Mouse (Mus musculus): ENCODE data around the gene Zfp961. TPM values are rescaled to one million over a fixed set of nuclear protein-coding genes. Genes with fewer than 3 reads are reported as not detected.

The Zfp961 gene
- 6.4 and 7.1 TPM in 2 replicates for polyA plus RNA-seq (2012; rRNA removed)

DNA sequence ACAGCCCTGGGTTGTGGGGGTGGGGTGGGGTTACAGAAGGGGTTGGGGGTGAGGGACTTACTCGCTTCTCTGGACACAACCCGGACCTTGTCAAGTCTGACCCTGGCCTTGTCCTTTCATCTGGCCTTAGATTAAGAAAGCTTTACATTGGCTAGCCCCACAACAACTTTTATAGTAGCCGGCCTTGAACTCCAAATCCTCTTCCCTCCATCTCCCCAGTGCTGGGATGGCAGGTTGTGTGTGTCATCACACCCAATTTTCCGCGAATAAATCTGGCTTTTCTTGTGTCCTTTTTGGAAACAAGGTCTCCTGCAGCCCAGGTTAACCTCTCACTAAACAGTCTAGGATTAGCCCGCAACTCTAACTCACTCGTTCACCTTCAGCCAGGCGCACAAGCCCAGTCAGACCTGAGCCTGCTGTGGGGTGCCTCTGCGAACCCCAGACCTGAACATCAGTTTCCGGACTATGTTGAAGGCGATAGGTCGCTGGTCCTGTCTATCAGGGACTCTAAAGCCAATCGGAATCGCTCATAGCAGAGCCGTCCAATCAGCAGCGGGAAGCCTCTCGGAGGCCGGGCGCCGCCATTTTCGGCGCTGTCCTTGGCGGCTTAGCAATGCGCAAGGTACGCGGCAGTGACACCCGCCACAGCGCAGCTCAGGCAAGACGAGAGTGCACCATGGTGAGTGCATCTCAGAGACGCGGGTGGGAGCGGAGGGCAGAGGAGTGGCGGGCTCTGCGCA is at the start of gene Zfp961:
Zfp961 (plus strand) TSS at position 557 of the 740 bp plus-strand sequence.

DNA sequence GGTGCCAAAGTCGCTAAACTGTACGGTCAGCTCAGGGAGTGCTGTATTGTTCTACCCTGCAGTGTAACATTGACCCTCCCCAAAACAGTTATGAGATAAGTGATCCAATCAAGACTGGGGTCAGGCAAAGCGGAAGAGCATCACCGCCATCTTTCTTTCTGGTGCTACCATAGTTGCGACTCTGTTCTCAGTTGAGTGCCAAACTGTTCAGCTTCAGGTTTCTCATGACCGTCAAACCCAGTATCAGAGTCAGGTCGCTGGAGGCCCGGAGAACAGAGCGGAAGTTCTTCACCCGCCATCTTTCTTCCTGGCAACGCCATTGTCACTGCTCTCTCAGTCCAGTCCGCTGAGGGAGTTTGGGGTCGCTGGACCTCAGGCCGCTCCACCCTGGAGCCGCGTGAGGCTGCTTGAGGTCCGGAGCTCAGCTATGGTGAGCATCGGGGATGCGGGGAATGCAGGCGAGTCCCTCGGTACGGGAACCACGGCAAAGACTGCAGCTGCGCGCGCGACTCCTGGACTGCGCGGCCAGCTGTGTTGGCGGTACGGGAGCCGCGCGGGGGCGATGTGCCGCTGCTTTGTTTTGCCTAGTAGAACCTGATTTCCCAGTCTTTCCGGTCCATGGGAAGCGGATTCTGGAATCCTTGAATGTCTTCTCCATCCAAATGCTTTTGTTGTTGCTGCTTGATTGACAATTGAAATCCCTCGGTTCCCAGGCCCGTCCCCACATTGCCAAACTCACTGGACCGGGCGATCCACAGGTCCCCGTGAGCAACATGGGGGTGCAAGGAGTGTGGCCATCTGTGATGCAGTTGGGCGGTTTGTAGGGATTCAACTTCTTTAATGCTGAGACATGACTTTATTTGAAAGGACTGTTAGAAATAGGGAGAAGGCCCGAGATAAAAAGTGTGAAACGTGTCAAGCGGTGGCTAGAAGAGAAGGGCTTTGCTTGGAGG is 42.3 kb upstream of the Zfp961 start, which contains the start of the genes Zfp882 and Zfp617:
Zfp882 (plus strand) TSS at position 300 of the 953 bp plus-strand sequence.
Zfp617 (plus strand) TSS at position 327 of the 953 bp plus-strand sequence.

DNA sequence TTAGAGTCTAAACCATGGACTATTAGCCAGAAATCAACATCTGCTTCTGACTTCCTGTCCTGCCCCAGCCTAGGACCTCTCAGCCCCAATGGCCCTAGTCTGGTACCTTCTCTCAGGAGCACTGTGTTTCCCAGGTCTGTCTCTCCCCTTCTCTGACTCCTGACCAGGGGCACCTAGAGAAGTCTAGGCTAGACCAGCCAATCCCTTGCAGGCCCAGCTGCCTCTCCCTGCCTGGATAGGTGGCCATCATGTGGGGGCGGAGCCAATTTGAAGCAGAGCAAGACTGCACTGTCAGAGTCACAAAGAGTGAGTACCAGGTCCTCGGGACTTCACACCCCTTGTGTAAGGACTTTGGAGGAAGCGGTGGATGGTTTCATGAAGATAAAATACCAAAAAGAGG is 58.6 kb downstream of the Zfp961 start, which contains the start of gene Cyp4f18:
Cyp4f18 (minus strand) TSS at position 154 of the 400 bp plus-strand sequence.

DNA sequence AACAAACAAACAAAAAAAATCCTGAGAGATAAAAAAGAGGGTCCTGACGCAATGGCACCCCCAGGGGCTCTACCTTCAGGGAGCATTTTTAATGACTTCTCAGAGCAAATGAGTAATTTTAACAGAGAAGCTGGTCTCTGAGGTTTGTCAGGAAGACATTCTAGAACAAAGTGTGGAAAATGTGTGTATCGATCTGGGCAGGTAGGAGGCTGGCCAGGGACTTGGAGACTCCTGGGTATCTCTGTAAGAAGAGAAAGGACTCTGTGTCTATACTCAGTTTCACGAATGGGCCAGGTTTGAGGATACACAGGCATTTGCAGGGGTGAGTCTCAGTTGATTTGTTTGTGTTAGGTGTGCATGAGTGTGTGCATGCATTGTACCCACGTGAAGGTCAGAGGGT is 90.1 kb downstream of the Zfp961 start, which contains the start of gene Olfr372:
Olfr372 (plus strand) TSS at position 301 of the 400 bp plus-strand sequence.

Other genes with a start within 250 kb of the Zfp961 start
- gene B3gnt3, start 249.2 kb upstream of the Zfp961 start, polyA plus RNA-seq (2012; rRNA removed), result 2.1 and 2.2 TPM in 2 replicates
- gene Fcho1, start 225.3 kb upstream of the Zfp961 start, polyA plus RNA-seq (2012; rRNA removed), result 22.6 and 26.5 TPM in 2 replicates
- 0.46 and 0.58 TPM in 2 replicates for gene Zfp709, start 69.0 kb upstream of the Zfp961 start, polyA plus RNA-seq (2012; rRNA removed)
- 0.52 and 0.56 TPM in 2 replicates for gene Zfp882, start 42.4 kb upstream of the Zfp961 start, polyA plus RNA-seq (2012; rRNA removed)
- gene Zfp617, start 42.4 kb upstream of the Zfp961 start, polyA plus RNA-seq (2012; rRNA removed), result 5.0 and 5.2 TPM in 2 replicates
- 5.9 and 6.0 TPM in 2 replicates for gene Cyp4f18, start 58.6 kb downstream of the Zfp961 start, polyA plus RNA-seq (2012; rRNA removed)
- not detected in 2 replicates for gene Olfr372, start 90.2 kb downstream of the Zfp961 start, polyA plus RNA-seq (2012; rRNA removed)
- gene Olfr373, start 132.1 kb downstream of the Zfp961 start, polyA plus RNA-seq (2012; rRNA removed), result not detected in 2 replicates
- gene Olfr374, start 156.0 kb downstream of the Zfp961 start, polyA plus RNA-seq (2012; rRNA removed), result 0.01 TPM in 1 of 2 replicates, not detected in the other
- 60.7 and 68.7 TPM in 2 replicates for gene Tpm4, start 183.9 kb downstream of the Zfp961 start, polyA plus RNA-seq (2012; rRNA removed)
- gene Rab8a, start 210.2 kb downstream of the Zfp961 start, polyA plus RNA-seq (2012; rRNA removed), result 66.6 and 67.5 TPM in 2 replicates
- 0.89 and 1.6 TPM in 2 replicates for gene Hsh2d, start 238.6 kb downstream of the Zfp961 start, polyA plus RNA-seq (2012; rRNA removed)

Measured in liver, embryonic 18 days (tissue).